Mouse (Mus musculus): ENCODE data around the gene Vmn1r163. TPM values are rescaled to one million over a fixed set of nuclear protein-coding genes. Genes with fewer than 3 reads are reported as not detected.
"Not testable (repeated sequence)": the region's sequence is repeated elsewhere in the genome, so short reads cannot be mapped to it uniquely, and the experiment has no call there.

The Vmn1r163 gene
- not detected in 2 replicates for polyA plus RNA-seq (2012; rRNA removed)

DNA sequence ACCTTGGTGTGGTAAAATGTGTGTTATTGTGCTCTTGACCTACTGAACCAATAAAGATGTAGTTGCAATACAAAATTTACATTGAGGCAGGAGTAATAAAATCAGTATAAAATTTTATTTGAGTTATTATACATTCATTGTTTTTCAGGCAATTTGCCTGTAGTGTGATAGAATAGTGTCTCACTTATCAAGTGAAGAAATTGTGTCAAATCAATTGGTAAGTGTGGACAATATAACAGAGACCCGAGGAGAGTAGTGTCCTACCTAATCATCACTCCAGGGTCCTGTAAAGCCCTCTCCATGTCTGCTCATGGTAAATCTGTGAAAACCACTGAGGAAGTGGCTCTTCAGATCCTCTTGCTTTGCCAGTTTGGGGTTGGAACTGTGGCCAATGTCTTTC, at the start of gene Vmn1r163:
Gene Vmn1r163 (plus strand): TSS at position 301 of the 400 bp plus-strand sequence.
- no CpG with 5 or more reads among the region's 1 CpGs for WGBS
- DNase-seq; H3K27ac ChIP-seq (ENCODE audit: insufficient read depth, low read length); H3K4me3 ChIP-seq (replicated peaks; ENCODE audit: insufficient read depth, low read depth, low read length); H3K4me1 ChIP-seq (ENCODE audit: control insufficient read depth, insufficient read depth, low read length); H3K27me3 ChIP-seq (ENCODE audit: control insufficient read depth, insufficient read depth, low read length): not testable (repeated sequence)

DNA sequence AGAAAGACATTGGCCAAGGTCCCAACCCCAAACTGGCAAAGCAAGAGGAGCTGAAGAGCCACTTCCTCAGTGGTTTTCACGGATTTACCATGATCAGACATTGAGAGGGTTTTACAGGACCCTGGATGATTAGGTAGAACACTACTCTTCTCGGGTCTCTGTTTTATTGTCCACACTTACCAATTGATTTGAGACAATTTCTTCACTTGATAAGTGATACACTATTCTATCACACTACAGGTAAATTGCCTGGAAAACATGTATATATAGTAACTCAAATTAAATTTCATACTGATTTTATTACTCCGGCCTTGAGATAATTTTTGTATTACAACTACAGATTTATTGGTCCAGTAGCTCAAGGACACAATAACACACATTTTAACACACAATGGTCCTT, 35.5 kb upstream of the Vmn1r163 start, which contains the start of gene Gm4216:
Gene Gm4216 (minus strand): TSS at position 101 of the 400 bp plus-strand sequence.
- DNase-seq; H3K27ac ChIP-seq (ENCODE audit: insufficient read depth, low read length); H3K4me3 ChIP-seq (replicated peaks; ENCODE audit: insufficient read depth, low read depth, low read length); H3K27me3 ChIP-seq (ENCODE audit: control insufficient read depth, insufficient read depth, low read length); H3K4me1 ChIP-seq (ENCODE audit: control insufficient read depth, insufficient read depth, low read length): not testable (repeated sequence)
- no CpG with 5 or more reads among the region's 3 CpGs for WGBS

DNA sequence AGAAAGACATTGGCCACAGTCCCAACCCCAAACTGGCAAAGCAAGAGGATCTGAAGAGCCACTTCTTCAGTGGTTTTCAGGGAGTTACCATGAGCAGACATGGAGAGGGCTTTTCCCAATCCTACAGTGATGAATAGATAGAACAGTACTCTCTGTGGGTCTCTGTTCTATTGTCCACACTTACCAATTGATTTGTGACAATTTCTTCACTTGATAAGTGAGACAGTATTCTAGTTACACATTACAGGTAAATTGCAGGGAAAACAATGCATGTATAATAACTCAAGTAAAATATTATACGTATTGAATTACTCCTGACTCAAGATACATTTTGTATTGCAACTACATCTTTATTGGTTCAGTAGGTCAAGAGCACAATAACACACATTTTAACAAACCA, 12.0 kb downstream of the Vmn1r163 start, which contains the start of gene Gm8720:
Gene Gm8720 (minus strand): TSS at position 101 of the 400 bp plus-strand sequence.
- H3K27me3 ChIP-seq (ENCODE audit: control insufficient read depth, insufficient read depth, low read length); H3K27ac ChIP-seq (ENCODE audit: insufficient read depth, low read length); H3K4me3 ChIP-seq (replicated peaks; ENCODE audit: insufficient read depth, low read depth, low read length); H3K4me1 ChIP-seq (ENCODE audit: control insufficient read depth, insufficient read depth, low read length); DNase-seq: not testable (repeated sequence)
- no CpG with 5 or more reads among the region's 1 CpGs for WGBS

Other genes with a start within 250 kb of the Vmn1r163 start
- gene Vmn1r159, start 211.9 kb upstream of the Vmn1r163 start, polyA plus RNA-seq (2012; rRNA removed) = not detected in 2 replicates
- not detected in 2 replicates for gene Vmn1r160, start 184.3 kb upstream of the Vmn1r163 start, polyA plus RNA-seq (2012; rRNA removed)
- gene Gm4214, start 70.9 kb upstream of the Vmn1r163 start, polyA plus RNA-seq (2012; rRNA removed) = not detected in 2 replicates
- not detected in 2 replicates for gene Gm4216, start 35.6 kb upstream of the Vmn1r163 start, polyA plus RNA-seq (2012; rRNA removed)
- not detected in 2 replicates for gene Gm8720, start 11.9 kb downstream of the Vmn1r163 start, polyA plus RNA-seq (2012; rRNA removed)
- not detected in 2 replicates for gene Gm10662, start 88.9 kb downstream of the Vmn1r163 start, polyA plus RNA-seq (2012; rRNA removed)
- not detected in 2 replicates for gene Vmn1r165, start 161.8 kb downstream of the Vmn1r163 start, polyA plus RNA-seq (2012; rRNA removed)
- gene Vmn1r166, start 196.1 kb downstream of the Vmn1r163 start, polyA plus RNA-seq (2012; rRNA removed) = not detected in 2 replicates
- not detected in 2 replicates for gene Gm6902, start 223.4 kb downstream of the Vmn1r163 start, polyA plus RNA-seq (2012; rRNA removed)
- gene Nlrp4e, start 245.7 kb downstream of the Vmn1r163 start, polyA plus RNA-seq (2012; rRNA removed) = not detected in 2 replicates